ENCODE assay signal across 8 mouse cellular contexts in genomic region chr14:122475557-122476040, GRCm38 (mm10). TPM values are rescaled to one million over a fixed set of nuclear protein-coding genes. Genes with fewer than 3 reads are reported as not detected.
DNase-seq lines count a peak whose midpoint lies in the region; ATAC-seq and TF ChIP-seq lines count a peak whose summit lies in the region.

No protein-coding gene starts in this region.

- peak overlapping the region; percentile 68 for H3ac ChIP-seq in myocyte (ENCODE audit: control insufficient read depth, insufficient read length)

- peak overlapping the region; percentile 31; the same call in 1 of the 2 replicates for H3K4me3 ChIP-seq in liver, adult 2 months (ENCODE audit: insufficient read depth, low read depth, low read length)
- peak overlapping the region; percentile 49 for H3K4me3 ChIP-seq in embryonic facial prominence, embryonic 14.5 days (ENCODE audit: low read depth, low read length)
- peak overlapping the region; percentile 32 for H3K4me3 ChIP-seq in intestine, embryonic 15.5 days (replicated peaks)
- H3K4me3 ChIP-seq in myocyte: peak overlapping the region; percentile 26

- no peaks in the 10 kb centered on the region for H3K79me2 ChIP-seq in liver, adult 2 months (ENCODE audit: control insufficient read depth, insufficient read depth, low read length)
- peaks cover 7% of the 10 kb centered on the region for H3K79me2 ChIP-seq in myocyte (ENCODE audit: control insufficient read depth, insufficient read depth)

- no peak for DNase-seq in liver, adult 2 months (ENCODE audit: extremely low read depth, low read depth, low spot score)
- no peak for DNase-seq in liver
- DNase-seq in embryonic facial prominence, embryonic 14.5 days (ENCODE audit: low spot score): no peak
- no peak for DNase-seq in frontal cortex, postnatal 14 days (ENCODE audit: low spot score in 2 of 2)
- DNase-seq in lung, adult 18-20 months: no peak

- H3K36me3 ChIP-seq in liver, adult 2 months (ENCODE audit: control insufficient read depth, insufficient read depth, low read length): no peaks in the 10 kb centered on the region
- no peaks in the 10 kb centered on the region for H3K36me3 ChIP-seq in embryonic facial prominence, embryonic 14.5 days (ENCODE audit: control insufficient read depth, insufficient read depth, low read length)
- H3K36me3 ChIP-seq in intestine, embryonic 15.5 days: no peaks in the 10 kb centered on the region
- H3K36me3 ChIP-seq in myocyte (ENCODE audit: control insufficient read depth, insufficient read depth): no peaks in the 10 kb centered on the region

- H3K4me2 ChIP-seq in embryonic facial prominence, embryonic 14.5 days (ENCODE audit: low read depth, low read length): peak overlapping the region; percentile 68
- H3K4me2 ChIP-seq in intestine, embryonic 15.5 days (replicated peaks): peak overlapping the region; percentile 75
- peak overlapping the region; percentile 64 for H3K4me2 ChIP-seq in myocyte (ENCODE audit: low read depth)

- TF ChIP-seq POLR2A in liver, adult 2 months (IDR thresholded peaks at IDR 0.05; ENCODE audit: extremely low read depth, insufficient read depth, low read length): no peak
- no peak for TF ChIP-seq POLR2A in myocyte (IDR thresholded peaks at IDR 0.05; ENCODE audit: insufficient read length, low read depth)

- WGBS in liver, adult 2 months: 1% methylated on average over 62 of the region's 65 CpGs
- 1% methylated on average over 29 of the region's 65 CpGs for WGBS in embryonic facial prominence, embryonic 14.5 days
- WGBS in intestine, embryonic 15.5 days: under 1% methylated on average over 63 of the region's 65 CpGs

- no peak overlapping the region for H3K27ac ChIP-seq in liver, adult 2 months (replicated peaks; ENCODE audit: insufficient read depth, low read depth, low read length)
- H3K27ac ChIP-seq in embryonic facial prominence, embryonic 14.5 days (replicated peaks; ENCODE audit: low read depth, low read length): peak overlapping the region; percentile 70; the same call in 1 of the 2 replicates
- no peak overlapping the region for H3K27ac ChIP-seq in intestine, embryonic 15.5 days

- no peak for TF ChIP-seq CTCF in liver, adult 2 months (IDR thresholded peaks at IDR 0.05; ENCODE audit: low read depth, low read length)

- ATAC-seq in embryonic facial prominence, embryonic 14.5 days (ENCODE audit: low read depth): 0 out of 2 replicates have a peak, but pooled peaks have one; percentile 4
- peak; percentile 13; the same call in 1 of the 2 replicates for ATAC-seq in intestine, embryonic 15.5 days
- no peak for ATAC-seq in inflammation-experienced regulatory T-cells, adult 6 months

- no peaks in the 10 kb centered on the region for H3K4me1 ChIP-seq in liver, adult 2 months (ENCODE audit: control insufficient read depth, insufficient read depth, low read length)
- H3K4me1 ChIP-seq in embryonic facial prominence, embryonic 14.5 days (ENCODE audit: control insufficient read depth, insufficient read depth, low read length): peaks cover 12% of the 10 kb centered on the region
- peaks cover 25% of the 10 kb centered on the region for H3K4me1 ChIP-seq in intestine, embryonic 15.5 days (replicated peaks)

- no peak overlapping the region for H3K9ac ChIP-seq in liver, adult 2 months (ENCODE audit: low read depth, low read length)
- H3K9ac ChIP-seq in embryonic facial prominence, embryonic 14.5 days (ENCODE audit: low read depth, low read length): peak overlapping the region; percentile 63
- no peak overlapping the region for H3K9ac ChIP-seq in intestine, embryonic 15.5 days

- peaks cover 29% of the 10 kb centered on the region for H3K27me3 ChIP-seq in liver, adult 2 months (ENCODE audit: control insufficient read depth, insufficient read depth, low read length)
- peaks cover 95% of the 10 kb centered on the region for H3K27me3 ChIP-seq in embryonic facial prominence, embryonic 14.5 days (replicated peaks; ENCODE audit: control insufficient read depth, insufficient read depth, low read length)
- peaks cover 90% of the 10 kb centered on the region for H3K27me3 ChIP-seq in intestine, embryonic 15.5 days (replicated peaks)
- H3K27me3 ChIP-seq in myocyte (ENCODE audit: control insufficient read depth, insufficient read depth, insufficient read length): peaks cover 32% of the 10 kb centered on the region

- H3K9me3 ChIP-seq in embryonic facial prominence, embryonic 14.5 days (ENCODE audit: control insufficient read depth, low read length): no peaks in the 10 kb centered on the region
- no peaks in the 10 kb centered on the region for H3K9me3 ChIP-seq in intestine, embryonic 15.5 days

TF ChIP-seq in myocyte, 11 proteins besides CTCF, POLR2A, EP300 and RAD21:
- TF ChIP-seq CEBPB (IDR thresholded peaks at IDR 0.05; ENCODE audit: insufficient read depth, poor library complexity, severe bottlenecking) (no peak), MAX (IDR thresholded peaks at IDR 0.05; ENCODE audit: low read depth) (no peak), TCF12 (IDR thresholded peaks at IDR 0.05; ENCODE audit: insufficient read depth, poor library complexity, severe bottlenecking) (no peak), TCF3 (IDR thresholded peaks at IDR 0.05; ENCODE audit: insufficient read length, low read depth) (no peak), USF1 (IDR thresholded peaks at IDR 0.05; ENCODE audit: low read depth) (no peak), SRF (IDR thresholded peaks at IDR 0.05; ENCODE audit: control insufficient read depth, insufficient read length, low read depth) (no peak), POLR2AphosphoS2 (IDR thresholded peaks at IDR 0.05; ENCODE audit: insufficient read length, low read depth) (no peak), MYOD1 (IDR thresholded peaks at IDR 0.05; ENCODE audit: control insufficient read depth in 1 of 3, insufficient read length in 2 of 3, low read depth in 2 of 3) (no peak), REST (IDR thresholded peaks at IDR 0.05; ENCODE audit: insufficient read depth, insufficient read length) (no peak), MYOG (IDR thresholded peaks at IDR 0.05; ENCODE audit: control insufficient read depth in 1 of 3, insufficient read depth in 1 of 3, insufficient read length in 2 of 3, low read depth in 2 of 3) (no peak), E2F4 (IDR thresholded peaks at IDR 0.05; ENCODE audit: insufficient read depth) (no peak)

RNA-seq across cellular contexts. Expression of gene Zic2, which starts 0.4 kb away (rescaled TPM):
- total RNA-seq in liver, adult 2 months (2014; rRNA removed): not detected in 2 replicates
- polyA plus RNA-seq in liver, adult 2 months (2012; rRNA removed): not detected in 2 replicates
- 1.6 TPM in 2 replicates for polyA plus RNA-seq in embryonic facial prominence, embryonic 14.5 days (2014; fragmentation: Nextera tagmentation; extraction: Ambion mirVana)
- not detected in 2 replicates for polyA plus RNA-seq in intestine, embryonic 15.5 days (2015; fragmentation: Nextera tagmentation; extraction: Ambion mirVana)
- polyA plus RNA-seq in myocyte (2012; fragmentation: generic; extraction: Trizol): 0.88 TPM
- polyA plus RNA-seq in inflammation-experienced regulatory T-cells, adult 6 months (2017; shearing (Covaris generic)): not detected

RNA-seq across cellular contexts. Expression of gene Zic5, which starts 10.1 kb away (rescaled TPM):
- total RNA-seq in liver, adult 2 months (2014; rRNA removed): not detected in 2 replicates
- polyA plus RNA-seq in liver, adult 2 months (2012; rRNA removed): not detected in 2 replicates
- polyA plus RNA-seq in embryonic facial prominence, embryonic 14.5 days (2014; fragmentation: Nextera tagmentation; extraction: Ambion mirVana): 1.9 and 2.1 TPM in 2 replicates
- polyA plus RNA-seq in intestine, embryonic 15.5 days (2015; fragmentation: Nextera tagmentation; extraction: Ambion mirVana): 0.16 TPM in 1 of 2 replicates, not detected in the other
- 0.42 TPM for polyA plus RNA-seq in myocyte (2012; fragmentation: generic; extraction: Trizol)
- under 1 TPM in 1 of 3 experiments, not detected in 2; 0.27 TPM for polyA plus RNA-seq in inflammation-experienced regulatory T-cells, adult 6 months (2017; shearing (Covaris generic))

RNA-seq across cellular contexts. Expression of gene Gm10837, which starts 14.8 kb away (rescaled TPM):
- total RNA-seq in liver, adult 2 months (2014; rRNA removed): not detected in 2 replicates
- polyA plus RNA-seq in liver, adult 2 months (2012; rRNA removed): not detected in 2 replicates
- polyA plus RNA-seq in embryonic facial prominence, embryonic 14.5 days (2014; fragmentation: Nextera tagmentation; extraction: Ambion mirVana): 0.14 TPM in 1 of 2 replicates, not detected in the other
- not detected in 2 replicates for polyA plus RNA-seq in intestine, embryonic 15.5 days (2015; fragmentation: Nextera tagmentation; extraction: Ambion mirVana)
- polyA plus RNA-seq in myocyte (2012; fragmentation: generic; extraction: Trizol): not detected
- polyA plus RNA-seq in inflammation-experienced regulatory T-cells, adult 6 months (2017; shearing (Covaris generic)): under 1 TPM in 1 of 3 experiments, not detected in 2; 0.36 TPM

RNA-seq across cellular contexts. Expression of gene Gm5089, which starts 24.7 kb away (rescaled TPM):
- not detected in 2 replicates for total RNA-seq in liver, adult 2 months (2014; rRNA removed)
- polyA plus RNA-seq in liver, adult 2 months (2012; rRNA removed): not detected in 2 replicates
- polyA plus RNA-seq in embryonic facial prominence, embryonic 14.5 days (2014; fragmentation: Nextera tagmentation; extraction: Ambion mirVana): not detected in 2 replicates
- polyA plus RNA-seq in intestine, embryonic 15.5 days (2015; fragmentation: Nextera tagmentation; extraction: Ambion mirVana): not detected in 2 replicates
- polyA plus RNA-seq in myocyte (2012; fragmentation: generic; extraction: Trizol): not detected
- polyA plus RNA-seq in inflammation-experienced regulatory T-cells, adult 6 months (2017; shearing (Covaris generic)): not detected

RNA-seq across cellular contexts. Expression of gene Pcca, which starts 58.5 kb away (rescaled TPM):
- total RNA-seq in liver, adult 2 months (2014; rRNA removed): 46.7 and 54.1 TPM in 2 replicates
- polyA plus RNA-seq in liver, adult 2 months (2012; rRNA removed): 26.3 and 28.8 TPM in 2 replicates
- polyA plus RNA-seq in embryonic facial prominence, embryonic 14.5 days (2014; fragmentation: Nextera tagmentation; extraction: Ambion mirVana): 23.1 and 23.2 TPM in 2 replicates
- polyA plus RNA-seq in intestine, embryonic 15.5 days (2015; fragmentation: Nextera tagmentation; extraction: Ambion mirVana): 18.9 and 19.1 TPM in 2 replicates
- polyA plus RNA-seq in myocyte (2012; fragmentation: generic; extraction: Trizol): 18.8 TPM
- 10 to 100 TPM; 11.4 to 26.5 (median 20.4) TPM for polyA plus RNA-seq in inflammation-experienced regulatory T-cells, adult 6 months (2017; shearing (Covaris generic))
